Mouse (Mus musculus) embryonic facial prominence, embryonic 13.5 days (tissue): ENCODE results near the gene Picalm. TPM values are rescaled to one million over a fixed set of nuclear protein-coding genes. Genes with fewer than 3 reads are reported as not detected.

Source experiments
- ATAC-seq: fragments of 200-750 bp; cut with Nextera tagmentation; 2 replicates; pipeline ENCODE4 v1.8.0; 2017; ENCODE audit warnings: low read depth; ENCODE audit not compliant: insufficient number of reproducible peaks, insufficient read depth, low FRiP score, low TSS enrichment
- H3K27ac ChIP-seq: fragments of 300-500 bp; sonication (generic); 2 replicates; pipeline ENCODE4 v1.5.1; 2015; ENCODE audit warnings: moderate library complexity, mild to moderate bottlenecking, inconsistent platforms
- H3K27me3 ChIP-seq: fragments of 300-500 bp; sonication (generic); 2 replicates; pipeline ENCODE4 v1.6.1; 2015; ENCODE audit warnings: mild to moderate bottlenecking, inconsistent platforms
- H3K36me3 ChIP-seq: fragments of 300-500 bp; sonication (generic); 2 replicates; pipeline ENCODE4 v1.6.1; 2015; ENCODE audit warnings: mild to moderate bottlenecking, inconsistent platforms
- H3K4me1 ChIP-seq: fragments of 300-500 bp; sonication (generic); 2 replicates; pipeline ENCODE4 v1.6.1; 2015; ENCODE audit warnings: inconsistent platforms
- H3K4me2 ChIP-seq: fragments of 300-500 bp; sonication (generic); 2 replicates; pipeline ENCODE4 v1.6.1; 2015; ENCODE audit warnings: moderate library complexity, mild to moderate bottlenecking, inconsistent platforms
- H3K4me3 ChIP-seq: fragments of 300-500 bp; sonication (generic); 2 replicates; pipeline ENCODE4 v1.5.1; 2015; ENCODE audit warnings: mild to moderate bottlenecking, inconsistent platforms
- H3K9ac ChIP-seq: fragments of 300-500 bp; sonication (generic); 2 replicates; pipeline ENCODE4 v1.6.1; 2015; ENCODE audit warnings: mild to moderate bottlenecking, inconsistent platforms
- H3K9me3 ChIP-seq: fragments of 300-500 bp; sonication (generic); 2 replicates; pipeline ENCODE4 v1.6.1; 2016; ENCODE audit warnings: inconsistent platforms
- whole genome bisulfite sequencing: fragments of 180-500 bp; shearing (Covaris S2); methylation state at CpG from one replicate; pipeline ENCODE4 v1.1.7; 2015; ENCODE audit warnings: mixed read lengths; 5-methylcytosine and 5-hydroxymethylcytosine counted together
- polyA plus RNA-seq: library from polyadenylated mRNA; unstranded; fragments of >200 nt; fragmentation: Nextera tagmentation; extraction: Ambion mirVana; gene quantifications from 2 replicates; pipeline ENCODE4 v1.2.1, GENCODE M21; 2015

The Picalm gene
- polyA plus RNA-seq, 1 experiment from 2014 or later, result 41.5 TPM

GRCm38 (mm10) chr7:90098253-90098652, 31.8 kb upstream of the Picalm start:
- Histone ChIP-seq H3K9me3 (no peaks in the 10 kb centered on the region), H3K4me1 (peaks cover 6% of the 10 kb centered on the region; the same call in 1 of the 2 replicates), H3K4me2 (no peak overlapping the region), H3K27me3 (no peaks in the 10 kb centered on the region), H3K4me3 (no peak overlapping the region), H3K9ac (no peak overlapping the region), H3K27ac (no peak overlapping the region), H3K36me3 (no peaks in the 10 kb centered on the region)
- 88% methylated on average over 4 of the region's 4 CpGs for WGBS
- no peak for ATAC-seq

GRCm38 (mm10) chr7:90099248-90099647, 30.8 kb upstream of the Picalm start:
- ATAC-seq, result no peak
- no peak overlapping the region for H3K27ac ChIP-seq
- H3K9ac ChIP-seq, result no peak overlapping the region
- 40% methylated on average over 10 of the region's 10 CpGs for WGBS
- no peaks in the 10 kb centered on the region for H3K36me3 ChIP-seq
- H3K9me3 ChIP-seq, result no peaks in the 10 kb centered on the region
- H3K4me2 ChIP-seq, result peak overlapping the region; percentile 31
- no peak overlapping the region for H3K4me3 ChIP-seq
- peaks cover 6% of the 10 kb centered on the region; the same call in 1 of the 2 replicates for H3K4me1 ChIP-seq
- H3K27me3 ChIP-seq, result no peaks in the 10 kb centered on the region

GRCm38 (mm10) chr7:90100614-90101160, 29.3 kb upstream of the Picalm start:
- H3K36me3 ChIP-seq, result no peaks in the 10 kb centered on the region
- no peak overlapping the region for H3K4me2 ChIP-seq
- H3K4me1 ChIP-seq, result peaks cover 6% of the 10 kb centered on the region; the same call in 1 of the 2 replicates
- no peak overlapping the region for H3K27ac ChIP-seq
- no peak overlapping the region for H3K4me3 ChIP-seq
- WGBS, result 80% methylated on average over 3 of the region's 3 CpGs
- no peaks in the 10 kb centered on the region for H3K27me3 ChIP-seq
- ATAC-seq, result no peak
- H3K9ac ChIP-seq, result no peak overlapping the region
- H3K9me3 ChIP-seq, result no peaks in the 10 kb centered on the region

GRCm38 (mm10) chr7:90116100-90116499, 13.9 kb upstream of the Picalm start:
- 94% methylated on average over 2 of the region's 2 CpGs for WGBS

GRCm38 (mm10) chr7:90120106-90120505, 9.9 kb upstream of the Picalm start:
- Histone ChIP-seq H3K36me3 (0 out of 2 replicates have a peak, but pooled peaks cover 3% of the 10 kb centered on the region), H3K27ac (no peak overlapping the region), H3K4me2 (no peak overlapping the region), H3K9ac (no peak overlapping the region), H3K27me3 (no peaks in the 10 kb centered on the region), H3K9me3 (no peaks in the 10 kb centered on the region), H3K4me3 (no peak overlapping the region), H3K4me1 (no peaks in the 10 kb centered on the region)
- ATAC-seq, result no peak
- WGBS, result 45% methylated on average over 4 of the region's 4 CpGs

More at GRCm38 (mm10) chr7:90116100-90116499, 13.9 kb upstream of the Picalm start:
- Histone ChIP-seq H3K4me3 (no peak overlapping the region), H3K27me3 (no peaks in the 10 kb centered on the region), H3K9ac (no peak overlapping the region), H3K4me1 (no peaks in the 10 kb centered on the region), H3K4me2 (no peak overlapping the region), H3K9me3 (no peaks in the 10 kb centered on the region), H3K27ac (no peak overlapping the region), H3K36me3 (no peaks in the 10 kb centered on the region)
- no peak for ATAC-seq

- Histone ChIP-seq H3K4me1 (peaks cover 3% of the 10 kb centered on the region; the same call in 1 of the 2 replicates), H3K4me2 (no peak overlapping the region), H3K27ac (no peak overlapping the region), H3K27me3 (no peaks in the 10 kb centered on the region), H3K4me3 (no peak overlapping the region), H3K9ac (no peak overlapping the region), H3K36me3 (0 out of 2 replicates have a peak, but pooled peaks cover 3% of the 10 kb centered on the region), H3K9me3 (no peaks in the 10 kb centered on the region)
- WGBS, result 73% methylated on average over 5 of the region's 5 CpGs
- no peak for ATAC-seq
These were observed 5.0 kb upstream of the Picalm start for GRCm38 (mm10) chr7:90124991-90125390.

GRCm38 (mm10) chr7:90128631-90129200, 1.3 kb upstream of the Picalm start:
- Histone ChIP-seq H3K36me3 (0 out of 2 replicates have a peak, but pooled peaks cover 3% of the 10 kb centered on the region), H3K4me3 (peak overlapping the region; percentile 94), H3K4me2 (peak overlapping the region; percentile 61), H3K9me3 (no peaks in the 10 kb centered on the region), H3K27me3 (no peaks in the 10 kb centered on the region), H3K27ac (peak overlapping the region; percentile 97), H3K4me1 (peaks cover 12% of the 10 kb centered on the region), H3K9ac (no peak overlapping the region)
- ATAC-seq, result no peak
- WGBS, result 44% methylated on average over 8 of the region's 8 CpGs

GRCm38 (mm10) chr7:90129271-90129731, 712 bp upstream of the Picalm start:
- no peak for ATAC-seq
- no peaks in the 10 kb centered on the region for H3K36me3 ChIP-seq

GRCm38 (mm10) chr7:90130501-90131375, 725 bp downstream of the Picalm start:
- WGBS, result under 1% methylated on average over 35 of the region's 39 CpGs
- Histone ChIP-seq H3K4me1 (peaks cover 12% of the 10 kb centered on the region), H3K27me3 (no peaks in the 10 kb centered on the region)

More at GRCm38 (mm10) chr7:90129271-90129731, 712 bp upstream of the Picalm start:
- Histone ChIP-seq H3K4me1 (peaks cover 12% of the 10 kb centered on the region), H3K9ac (peak overlapping the region; percentile 95), H3K27ac (peak overlapping the region; percentile 97), H3K27me3 (no peaks in the 10 kb centered on the region), H3K4me3 (peak overlapping the region; percentile 94), H3K9me3 (no peaks in the 10 kb centered on the region), H3K4me2 (peak overlapping the region; percentile 61)
- under 1% methylated on average over 12 of the region's 12 CpGs for WGBS

GRCm38 (mm10) chr7:90131376-90131651, 1.3 kb downstream of the Picalm start:
- H3K27ac ChIP-seq, result peak overlapping the region; percentile 97; the same call in 1 of the 2 replicates
- ATAC-seq, result no peak

More at GRCm38 (mm10) chr7:90130501-90131375, 725 bp downstream of the Picalm start:
- Histone ChIP-seq H3K4me2 (peak overlapping the region; percentile 87), H3K36me3 (no peaks in the 10 kb centered on the region), H3K9ac (peak overlapping the region; percentile 95), H3K9me3 (no peaks in the 10 kb centered on the region), H3K27ac (peak overlapping the region; percentile 97), H3K4me3 (peak overlapping the region; percentile 94)
- peak; percentile 53; the same call in 1 of the 2 replicates for ATAC-seq

GRCm38 (mm10) chr7:90131831-90132241, 1.8 kb downstream of the Picalm start:
- Histone ChIP-seq H3K27ac (peak overlapping the region; percentile 97; the same call in 1 of the 2 replicates), H3K4me1 (peaks cover 12% of the 10 kb centered on the region), H3K9me3 (no peaks in the 10 kb centered on the region), H3K4me3 (peak overlapping the region; percentile 94), H3K36me3 (no peaks in the 10 kb centered on the region), H3K9ac (peak overlapping the region; percentile 95), H3K27me3 (no peaks in the 10 kb centered on the region), H3K4me2 (peak overlapping the region; percentile 87)
- no peak for ATAC-seq
- 10% methylated on average over 7 of the region's 7 CpGs for WGBS

More at GRCm38 (mm10) chr7:90131376-90131651, 1.3 kb downstream of the Picalm start:
- H3K9ac ChIP-seq, result peak overlapping the region; percentile 95
- H3K9me3 ChIP-seq, result no peaks in the 10 kb centered on the region
- no peaks in the 10 kb centered on the region for H3K36me3 ChIP-seq
- whole genome bisulfite sequencing, result 0% methylated on average over 2 of the region's 2 CpGs
- H3K4me1 ChIP-seq, result peaks cover 12% of the 10 kb centered on the region
- no peaks in the 10 kb centered on the region for H3K27me3 ChIP-seq
- H3K4me3 ChIP-seq, result peak overlapping the region; percentile 94
- H3K4me2 ChIP-seq, result peak overlapping the region; percentile 87
